Mouse (Mus musculus): ENCODE measurements around the gene Chd8. TPM values are rescaled to one million over a fixed set of nuclear protein-coding genes. Genes with fewer than 3 reads are reported as not detected.

Chd8 gene
- 10 to 100 TPM in 1 of 2 experiments, 1 to 10 TPM in 1; 6.0 to 32.5 TPM for polyA plus RNA-seq (2012; fragmentation: generic; extraction: Trizol)

DNA sequence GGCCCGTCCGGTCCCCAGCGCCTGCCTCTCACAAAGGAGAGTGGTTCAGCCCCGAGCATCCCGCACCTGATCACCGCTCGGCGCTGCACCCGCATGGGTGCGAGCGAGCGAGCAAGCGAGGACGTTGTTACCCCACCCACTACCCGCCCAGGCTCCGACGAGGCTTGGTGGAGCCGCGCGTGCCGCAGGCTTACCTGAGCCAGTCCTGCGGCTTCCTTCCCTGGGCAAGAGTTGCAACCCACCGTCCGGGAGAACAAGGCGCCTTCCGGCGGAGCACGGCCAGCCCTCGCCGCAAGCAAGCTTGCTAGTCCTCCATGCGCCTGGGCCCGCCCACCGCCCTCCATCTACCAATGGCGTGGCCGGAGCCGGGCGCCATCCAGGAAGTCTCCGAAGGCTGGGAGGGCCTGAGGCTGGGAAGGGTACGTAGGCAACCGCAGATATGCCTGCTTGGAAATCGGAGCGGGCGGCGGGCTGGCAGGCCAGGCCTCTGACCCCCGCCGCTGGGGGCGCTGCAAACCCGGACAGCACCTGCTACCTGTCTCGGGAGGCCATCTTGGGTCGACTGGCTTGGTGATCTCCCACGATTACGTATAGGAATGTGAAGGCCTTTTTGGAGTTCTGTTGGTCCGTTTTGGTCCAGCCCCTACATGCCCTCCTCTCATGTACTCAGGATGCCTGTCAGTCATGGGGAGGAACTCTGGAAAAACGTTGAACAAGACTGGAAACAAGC lies at the start of gene Chd8:
Chd8 (minus strand) TSS at position 297 of the 730 bp plus-strand sequence.

DNA sequence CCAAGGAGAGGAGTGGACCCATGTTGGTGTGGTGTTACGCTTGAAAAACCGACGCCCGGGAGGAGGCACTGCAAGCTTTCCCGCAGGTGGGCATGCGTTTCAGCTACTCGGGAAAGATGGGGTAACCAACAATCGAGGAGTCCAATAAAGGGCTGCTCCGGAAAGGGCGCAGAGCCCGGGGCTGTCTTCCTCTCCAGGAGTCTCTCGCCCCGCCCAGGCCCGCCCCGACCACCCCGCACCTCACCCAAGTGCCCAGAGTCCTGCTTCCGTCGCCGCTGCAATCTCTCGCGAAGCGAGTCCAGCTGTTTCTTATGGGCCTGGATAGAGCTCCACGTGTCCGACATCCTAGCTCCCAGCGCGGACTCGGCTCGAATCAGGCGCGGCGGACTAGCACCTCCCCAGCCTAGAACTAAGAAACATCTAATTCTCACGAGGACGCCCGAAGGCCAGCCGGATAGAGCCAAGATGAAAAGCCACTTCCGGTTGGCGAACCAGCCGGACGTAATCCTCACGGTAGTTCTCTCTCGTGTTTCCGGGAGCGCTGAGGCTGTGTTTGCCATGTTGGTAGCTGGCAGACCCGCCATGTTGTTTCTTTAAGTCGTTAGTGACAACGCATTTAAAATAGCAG lies 47.2 kb upstream of the Chd8 start, which contains the start of gene Mettl3:
Mettl3 (minus strand) TSS at position 485 of the 628 bp plus-strand sequence.

DNA sequence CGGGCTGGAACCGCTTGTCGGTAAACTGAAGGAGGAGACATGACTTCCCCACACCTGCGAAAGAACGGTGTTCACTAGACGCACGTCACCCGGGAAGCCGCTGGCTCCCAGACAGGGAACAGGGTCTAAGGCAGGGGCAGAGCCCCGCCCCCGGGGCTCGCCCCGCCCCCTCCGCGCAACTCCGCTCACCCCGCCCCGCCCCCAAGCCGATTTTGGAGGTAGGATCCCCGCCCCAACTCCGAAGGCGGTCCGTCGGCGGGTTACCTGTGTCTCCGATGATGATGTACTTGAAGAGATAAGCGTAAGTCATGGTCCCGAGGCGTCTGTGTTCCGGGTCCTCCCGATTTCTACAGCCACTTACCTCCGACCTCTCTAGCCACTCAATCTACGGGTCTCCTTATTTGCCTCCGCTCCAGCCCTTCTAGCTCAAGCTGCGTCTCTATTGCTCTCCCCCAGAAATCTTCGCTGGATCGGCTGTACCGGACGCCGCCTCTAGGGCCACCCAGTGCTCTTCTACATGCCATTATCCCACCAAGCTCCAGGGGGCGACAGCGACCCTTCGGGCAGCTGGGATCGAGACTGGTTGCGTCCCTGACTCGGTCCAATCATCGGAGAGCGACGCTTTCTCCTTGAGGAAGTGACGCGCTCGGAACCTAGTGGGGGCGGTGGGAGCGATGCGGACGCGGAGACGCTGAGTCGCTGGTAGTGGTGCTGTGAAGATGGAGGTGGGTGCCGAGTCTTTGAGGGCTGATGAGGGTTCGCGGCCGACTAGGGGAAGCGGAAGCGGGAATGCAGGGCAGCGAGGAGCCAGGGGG lies 21.6 kb upstream of the Chd8 start, which contains the start of the genes Tox4 and Rab2b:
Tox4 (plus strand) TSS at position 215 of the 815 bp plus-strand sequence.
Rab2b (minus strand) TSS at position 614 of the 815 bp plus-strand sequence.

GRCm38 (mm10) chr14:52197156-52197878 lies 60.3 kb downstream of the Chd8 start, which contains the start of gene Supt16:
TSS of gene Supt16 (minus strand) at chr14:52197416.

Other genes starting within 250 kb of the Chd8 start
- gene Tmem253, start 242.1 kb downstream of the Chd8 start, polyA plus RNA-seq (2012; fragmentation: generic; extraction: Trizol): under 1 TPM; 0.16 to 0.35 TPM
- 10 to 100 TPM; 13.0 to 22.2 TPM for gene Zfp219, start 237.0 kb downstream of the Chd8 start, polyA plus RNA-seq (2012; fragmentation: generic; extraction: Trizol)
- gene Olfr221, start 215.3 kb downstream of the Chd8 start, polyA plus RNA-seq (2012; fragmentation: generic; extraction: Trizol): not detected
- gene Hnrnpc, start 153.8 kb downstream of the Chd8 start, polyA plus RNA-seq (2012; fragmentation: generic; extraction: Trizol): 100 to 1,000 TPM in 1 of 2 experiments, 10 to 100 TPM in 1; 89.0 to 129 TPM
- 1 to 10 TPM; 1.5 to 2.2 TPM for gene Rpgrip1, start 147.1 kb downstream of the Chd8 start, polyA plus RNA-seq (2012; fragmentation: generic; extraction: Trizol)
- 10 to 100 TPM in 1 of 2 experiments, 1 to 10 TPM in 1; 1.1 to 10.2 TPM for gene Supt16, start 60.4 kb downstream of the Chd8 start, polyA plus RNA-seq (2012; fragmentation: generic; extraction: Trizol)
- gene Tox4, start 21.4 kb upstream of the Chd8 start, polyA plus RNA-seq (2012; fragmentation: generic; extraction: Trizol): 10 to 100 TPM in 1 of 2 experiments, 1 to 10 TPM in 1; 5.0 to 17.1 TPM
- gene Rab2b, start 21.8 kb upstream of the Chd8 start, polyA plus RNA-seq (2012; fragmentation: generic; extraction: Trizol): 10 to 100 TPM in 1 of 2 experiments, under 1 TPM in 1; 0.42 to 11.7 TPM
- gene Mettl3, start 47.3 kb upstream of the Chd8 start, polyA plus RNA-seq (2012; fragmentation: generic; extraction: Trizol): 10 to 100 TPM; 14.4 to 24.7 TPM
- gene Sall2, start 71.0 kb upstream of the Chd8 start, polyA plus RNA-seq (2012; fragmentation: generic; extraction: Trizol): 1 to 10 TPM; 1.4 to 6.9 TPM
- not detected for gene Olfr1513, start 98.6 kb upstream of the Chd8 start, polyA plus RNA-seq (2012; fragmentation: generic; extraction: Trizol)
- not detected for gene Olfr1512, start 121.4 kb upstream of the Chd8 start, polyA plus RNA-seq (2012; fragmentation: generic; extraction: Trizol)
- not detected for gene Olfr1511, start 139.6 kb upstream of the Chd8 start, polyA plus RNA-seq (2012; fragmentation: generic; extraction: Trizol)
- gene Olfr1510, start 156.6 kb upstream of the Chd8 start, polyA plus RNA-seq (2012; fragmentation: generic; extraction: Trizol): not detected
- not detected for gene Olfr1509, start 185.2 kb upstream of the Chd8 start, polyA plus RNA-seq (2012; fragmentation: generic; extraction: Trizol)
- gene Olfr1508, start 209.7 kb upstream of the Chd8 start, polyA plus RNA-seq (2012; fragmentation: generic; extraction: Trizol): not detected
- not detected for gene Olfr1507, start 238.0 kb upstream of the Chd8 start, polyA plus RNA-seq (2012; fragmentation: generic; extraction: Trizol)